Mouse (Mus musculus) left cerebral cortex, adult 18-20 months (tissue): ENCODE data around the gene Tpx2. TPM values are rescaled to one million over a fixed set of nuclear protein-coding genes. Genes with fewer than 3 reads are reported as not detected.
A peak's percentile ranks its signal among the peaks of the same experiment; 100 is the strongest.

Experiments
- DNase-seq, 2 experiments: peaks; one replicate each; pipeline ENCODE4 v3.0.0; 2021 to 2022; ENCODE audit warnings: low spot score in 2 of 2, mixed read lengths in 1 of 2
- total RNA-seq, 2 experiments: library from RNA; stranded (reverse); gene quantifications; 2 replicates each; pipeline ENCODE4 v1.2.3; 2021

Gene Tpx2
- total RNA-seq, 2 experiments from 2014 or later: 2.0 to 2.4 TPM

- DNase-seq: no peak
Measured at GRCm38 (mm10) chr2:152859501-152859900, 11.7 kb downstream of the Tpx2 start.

GRCm38 (mm10) chr2:152861891-152862290, 14.1 kb downstream of the Tpx2 start:
- DNase-seq: no peak

GRCm38 (mm10) chr2:152862638-152863037, 14.9 kb downstream of the Tpx2 start:
- DNase-seq: no peak

GRCm38 (mm10) chr2:152863346-152863745, 15.6 kb downstream of the Tpx2 start:
- no peak for DNase-seq

- no peak for DNase-seq
Measured at GRCm38 (mm10) chr2:152878239-152878638, 30.5 kb downstream of the Tpx2 start.

GRCm38 (mm10) chr2:152880898-152881297, 33.1 kb downstream of the Tpx2 start:
- DNase-seq: no peak

- DNase-seq: peak; percentile 50 to 67
Measured at GRCm38 (mm10) chr2:152884101-152884645, 36.4 kb downstream of the Tpx2 start.

GRCm38 (mm10) chr2:152887230-152887629, 39.5 kb downstream of the Tpx2 start:
- no peak for DNase-seq

GRCm38 (mm10) chr2:152888774-152889173, 41.0 kb downstream of the Tpx2 start:
- DNase-seq: no peak

- no peak for DNase-seq
Measured at GRCm38 (mm10) chr2:152895834-152896233, 48.1 kb downstream of the Tpx2 start.

- DNase-seq: no peak
Measured at GRCm38 (mm10) chr2:152896926-152897325, 49.2 kb downstream of the Tpx2 start.

- peak in 1 of 2 experiments; percentile 33 for DNase-seq
Measured at GRCm38 (mm10) chr2:152899011-152899410, 51.2 kb downstream of the Tpx2 start.

GRCm38 (mm10) chr2:152901296-152901695, 53.5 kb downstream of the Tpx2 start:
- no peak for DNase-seq

- no peak for DNase-seq
Measured at GRCm38 (mm10) chr2:152902658-152903057, 54.9 kb downstream of the Tpx2 start.

- no peak for DNase-seq
Measured at GRCm38 (mm10) chr2:152903586-152903985, 55.8 kb downstream of the Tpx2 start.

GRCm38 (mm10) chr2:152904127-152904643, 56.4 kb downstream of the Tpx2 start:
- DNase-seq: no peak

GRCm38 (mm10) chr2:152905036-152905829, 57.5 kb downstream of the Tpx2 start:
- DNase-seq: no peak

GRCm38 (mm10) chr2:152906274-152907037, 58.7 kb downstream of the Tpx2 start:
- DNase-seq: no peak

- DNase-seq: no peak
Measured at GRCm38 (mm10) chr2:152907114-152907943, 59.6 kb downstream of the Tpx2 start.

- no peak for DNase-seq
Measured at GRCm38 (mm10) chr2:152909848-152910247, 62.1 kb downstream of the Tpx2 start.

- no peak for DNase-seq
Measured at GRCm38 (mm10) chr2:152911031-152911430, 63.3 kb downstream of the Tpx2 start, which contains the start of gene Mylk2. Mylk2 (plus strand) TSS chr2:152911352.
